Mouse (Mus musculus): ENCODE results near the gene Acads. TPM values are rescaled to one million over a fixed set of nuclear protein-coding genes. Genes with fewer than 3 reads are reported as not detected.
"Not testable (repeated sequence)": the region's sequence is repeated elsewhere in the genome, so short reads cannot be mapped to it uniquely, and the experiment has no call there.

Acads gene
- polyA plus RNA-seq, 1 experiment from 2014 or later, result 89.5 TPM

- not testable (repeated sequence) for H3K9me3 ChIP-seq (ENCODE audit: control insufficient read depth, low read length); H3K36me3 ChIP-seq (ENCODE audit: control insufficient read depth, insufficient read depth, low read length); H3K9ac ChIP-seq (ENCODE audit: low read length); H3K4me2 ChIP-seq (ENCODE audit: low read length); H3K4me3 ChIP-seq (ENCODE audit: control insufficient read depth in 1 of 2, insufficient read depth in 1 of 2, low read depth in 1 of 2, low read length in 2 of 2); H3K27me3 ChIP-seq (ENCODE audit: control insufficient read depth, insufficient read depth, low read length); H3K27ac ChIP-seq (replicated peaks in 1 of 2; ENCODE audit: control insufficient read depth in 1 of 2, insufficient read depth in 1 of 2, low read depth in 2 of 2, low read length in 2 of 2); ATAC-seq (ENCODE audit: insufficient number of reproducible peaks, insufficient read depth, low FRiP score, low read depth)
- 56% methylated on average over 1 of the region's 1 CpGs for WGBS
- H3K4me1 ChIP-seq (ENCODE audit: control insufficient read depth in 2 of 2, insufficient read depth in 2 of 2, low read length in 2 of 2), result peaks cover 16 to 22% of the 10 kb centered on the region in 2 experiments
Observed at GRCm38 (mm10) chr5:115161940-115162279, 42.8 kb upstream of the Acads start.

- 42% methylated on average over 13 of the region's 13 CpGs for WGBS
- peaks cover 14 to 22% of the 10 kb centered on the region in 2 experiments for H3K4me1 ChIP-seq (ENCODE audit: control insufficient read depth in 2 of 2, insufficient read depth in 2 of 2, low read length in 2 of 2)
- 0 out of 2 replicates have a peak overlapping the region, but pooled peaks have one; percentile 36 for H3K9ac ChIP-seq (ENCODE audit: low read length)
- peak overlapping the region in 1 of 2 experiments; percentile 41; a peak in 1 of 4 replicates for H3K27ac ChIP-seq (replicated peaks in 1 of 2; ENCODE audit: control insufficient read depth in 1 of 2, insufficient read depth in 1 of 2, low read depth in 2 of 2, low read length in 2 of 2)
- no peak for ATAC-seq (ENCODE audit: insufficient number of reproducible peaks, insufficient read depth, low FRiP score, low read depth)
- H3K36me3 ChIP-seq (ENCODE audit: control insufficient read depth, insufficient read depth, low read length), result no peaks in the 10 kb centered on the region
- no peak overlapping the region for H3K4me3 ChIP-seq (ENCODE audit: control insufficient read depth in 1 of 2, insufficient read depth in 1 of 2, low read depth in 1 of 2, low read length in 2 of 2)
- no peak overlapping the region for H3K4me2 ChIP-seq (ENCODE audit: low read length)
- H3K27me3 ChIP-seq (ENCODE audit: control insufficient read depth, insufficient read depth, low read length), result no peaks in the 10 kb centered on the region
- H3K9me3 ChIP-seq (ENCODE audit: control insufficient read depth, low read length), result no peaks in the 10 kb centered on the region
Observed at GRCm38 (mm10) chr5:115161064-115161939, 42.2 kb upstream of the Acads start.

- Histone ChIP-seq H3K4me3 (ENCODE audit: control insufficient read depth in 1 of 2, insufficient read depth in 1 of 2, low read depth in 1 of 2, low read length in 2 of 2) (no peak overlapping the region), H3K4me2 (ENCODE audit: low read length) (no peak overlapping the region), H3K9ac (ENCODE audit: low read length) (no peak overlapping the region), H3K4me1 (ENCODE audit: control insufficient read depth in 2 of 2, insufficient read depth in 2 of 2, low read length in 2 of 2) (peaks cover 15 to 23% of the 10 kb centered on the region in 2 experiments), H3K27ac (replicated peaks in 1 of 2; ENCODE audit: control insufficient read depth in 1 of 2, insufficient read depth in 1 of 2, low read depth in 2 of 2, low read length in 2 of 2) (no peak overlapping the region), H3K36me3 (ENCODE audit: control insufficient read depth, insufficient read depth, low read length) (no peaks in the 10 kb centered on the region), H3K27me3 (ENCODE audit: control insufficient read depth, insufficient read depth, low read length) (no peaks in the 10 kb centered on the region), H3K9me3 (ENCODE audit: control insufficient read depth, low read length) (no peaks in the 10 kb centered on the region)
- WGBS, result 76% methylated on average over 6 of the region's 6 CpGs
- no peak for ATAC-seq (ENCODE audit: insufficient number of reproducible peaks, insufficient read depth, low FRiP score, low read depth)
Observed at GRCm38 (mm10) chr5:115160655-115161054, 41.5 kb upstream of the Acads start.

- H3K27me3 ChIP-seq (ENCODE audit: control insufficient read depth, insufficient read depth, low read length), result no peaks in the 10 kb centered on the region
- no peaks in the 10 kb centered on the region for H3K9me3 ChIP-seq (ENCODE audit: control insufficient read depth, low read length)
- H3K9ac ChIP-seq (ENCODE audit: low read length), result peak overlapping the region; percentile 85
- H3K4me3 ChIP-seq (ENCODE audit: control insufficient read depth in 1 of 2, insufficient read depth in 1 of 2, low read depth in 1 of 2, low read length in 2 of 2), result peak overlapping the region; percentile 80 to 99
- H3K27ac ChIP-seq (replicated peaks in 1 of 2; ENCODE audit: control insufficient read depth in 1 of 2, insufficient read depth in 1 of 2, low read depth in 2 of 2, low read length in 2 of 2), result peak overlapping the region; percentile 97
- ATAC-seq (ENCODE audit: insufficient number of reproducible peaks, insufficient read depth, low FRiP score, low read depth), result no peak
- WGBS, result 43% methylated on average over 12 of the region's 12 CpGs
- H3K36me3 ChIP-seq (ENCODE audit: control insufficient read depth, insufficient read depth, low read length), result no peaks in the 10 kb centered on the region
- peak overlapping the region; percentile 83 for H3K4me2 ChIP-seq (ENCODE audit: low read length)
- H3K4me1 ChIP-seq (ENCODE audit: control insufficient read depth in 2 of 2, insufficient read depth in 2 of 2, low read length in 2 of 2), result peaks cover 27 to 38% of the 10 kb centered on the region in 2 experiments
Observed at GRCm38 (mm10) chr5:115159165-115159564, 40.0 kb upstream of the Acads start.

- under 1% methylated on average over 77 of the region's 78 CpGs for WGBS
- peak within 1 kb of the TSS; percentile 83 for H3K4me2 ChIP-seq (ENCODE audit: low read length)
- ATAC-seq (ENCODE audit: insufficient number of reproducible peaks, insufficient read depth, low FRiP score, low read depth), result peak; percentile 98
- H3K4me3 ChIP-seq (ENCODE audit: control insufficient read depth in 1 of 2, insufficient read depth in 1 of 2, low read depth in 1 of 2, low read length in 2 of 2), result peak within 1 kb of the TSS; percentile 98 to 99
- no peaks in the 10 kb centered on the region for H3K9me3 ChIP-seq (ENCODE audit: control insufficient read depth, low read length)
- peak within 1 kb of the TSS; percentile 98 for H3K9ac ChIP-seq (ENCODE audit: low read length)
- H3K36me3 ChIP-seq (ENCODE audit: control insufficient read depth, insufficient read depth, low read length), result no peaks in the 10 kb centered on the region
- H3K27me3 ChIP-seq (ENCODE audit: control insufficient read depth, insufficient read depth, low read length), result no peaks in the 10 kb centered on the region
- H3K27ac ChIP-seq (replicated peaks in 1 of 2; ENCODE audit: control insufficient read depth in 1 of 2, insufficient read depth in 1 of 2, low read depth in 2 of 2, low read length in 2 of 2), result peak within 1 kb of the TSS; percentile 97
- peaks cover 29 to 46% of the 10 kb centered on the region in 2 experiments for H3K4me1 ChIP-seq (ENCODE audit: control insufficient read depth in 2 of 2, insufficient read depth in 2 of 2, low read length in 2 of 2)
Observed at GRCm38 (mm10) chr5:115158040-115158983, 39.2 kb upstream of the Acads start, which contains the start of gene Mlec. TSS of gene Mlec (minus strand) at chr5:115158179.

GRCm38 (mm10) chr5:115156933-115157589, 37.9 kb upstream of the Acads start:
- Histone ChIP-seq H3K4me1 (ENCODE audit: control insufficient read depth in 2 of 2, insufficient read depth in 2 of 2, low read length in 2 of 2) (peaks cover 35 to 58% of the 10 kb centered on the region in 2 experiments), H3K9me3 (ENCODE audit: control insufficient read depth, low read length) (no peaks in the 10 kb centered on the region), H3K27me3 (ENCODE audit: control insufficient read depth, insufficient read depth, low read length) (no peaks in the 10 kb centered on the region), H3K27ac (replicated peaks in 1 of 2; ENCODE audit: control insufficient read depth in 1 of 2, insufficient read depth in 1 of 2, low read depth in 2 of 2, low read length in 2 of 2) (peak overlapping the region; percentile 15 to 97; a peak in 3 of 4 replicates), H3K4me3 (ENCODE audit: control insufficient read depth in 1 of 2, insufficient read depth in 1 of 2, low read depth in 1 of 2, low read length in 2 of 2) (peak overlapping the region; percentile 98 to 99), H3K36me3 (ENCODE audit: control insufficient read depth, insufficient read depth, low read length) (no peaks in the 10 kb centered on the region), H3K9ac (ENCODE audit: low read length) (peak overlapping the region; percentile 98), H3K4me2 (ENCODE audit: low read length) (peak overlapping the region; percentile 83)
- 1% methylated on average over 26 of the region's 26 CpGs for WGBS
- no peak for ATAC-seq (ENCODE audit: insufficient number of reproducible peaks, insufficient read depth, low FRiP score, low read depth)

GRCm38 (mm10) chr5:115156401-115156800, 37.3 kb upstream of the Acads start:
- WGBS, result 43% methylated on average over 7 of the region's 7 CpGs
- Histone ChIP-seq H3K9me3 (ENCODE audit: control insufficient read depth, low read length) (no peaks in the 10 kb centered on the region), H3K27me3 (ENCODE audit: control insufficient read depth, insufficient read depth, low read length) (no peaks in the 10 kb centered on the region), H3K4me3 (ENCODE audit: control insufficient read depth in 1 of 2, insufficient read depth in 1 of 2, low read depth in 1 of 2, low read length in 2 of 2) (peak overlapping the region; percentile 13 to 99), H3K4me1 (ENCODE audit: control insufficient read depth in 2 of 2, insufficient read depth in 2 of 2, low read length in 2 of 2) (peaks cover 38 to 64% of the 10 kb centered on the region in 2 experiments), H3K9ac (ENCODE audit: low read length) (peak overlapping the region; percentile 98), H3K4me2 (ENCODE audit: low read length) (peak overlapping the region; percentile 83), H3K36me3 (ENCODE audit: control insufficient read depth, insufficient read depth, low read length) (no peaks in the 10 kb centered on the region; the same call in 1 of the 2 replicates), H3K27ac (replicated peaks in 1 of 2; ENCODE audit: control insufficient read depth in 1 of 2, insufficient read depth in 1 of 2, low read depth in 2 of 2, low read length in 2 of 2) (no peak overlapping the region)
- no peak for ATAC-seq (ENCODE audit: insufficient number of reproducible peaks, insufficient read depth, low FRiP score, low read depth)
